Mouse (Mus musculus): Measurements from ENCODE around the gene Zfp423.
A peak's percentile ranks its signal among the peaks of the same experiment; 100 is the strongest.
"Not testable (repeated sequence)": the region's sequence is repeated elsewhere in the genome, so short reads cannot be mapped to it uniquely, and the experiment has no call there.

The Zfp423 gene

DNA sequence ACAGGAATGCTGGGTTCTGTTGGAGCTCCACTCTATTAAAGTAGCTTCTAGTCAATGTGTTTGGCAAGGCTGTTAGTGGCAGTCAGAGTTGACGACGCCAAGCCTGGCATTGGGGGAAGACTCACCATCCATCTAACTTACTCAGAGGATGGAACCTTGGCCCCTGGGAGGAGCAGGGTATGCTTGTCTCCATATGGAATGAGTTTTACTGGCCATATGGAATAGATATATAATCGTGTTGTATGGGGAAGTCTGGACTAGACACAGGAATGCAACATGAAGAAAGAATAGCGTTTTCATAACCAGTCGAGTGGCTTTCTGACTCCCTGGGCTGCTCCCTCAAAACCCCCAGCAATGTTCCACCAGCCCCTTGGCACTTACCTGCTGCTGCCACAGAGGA is 55.3 kb downstream of the Zfp423 start:
- DNase-seq (ENCODE audit: low spot score in 2 of 2): no peak

DNA sequence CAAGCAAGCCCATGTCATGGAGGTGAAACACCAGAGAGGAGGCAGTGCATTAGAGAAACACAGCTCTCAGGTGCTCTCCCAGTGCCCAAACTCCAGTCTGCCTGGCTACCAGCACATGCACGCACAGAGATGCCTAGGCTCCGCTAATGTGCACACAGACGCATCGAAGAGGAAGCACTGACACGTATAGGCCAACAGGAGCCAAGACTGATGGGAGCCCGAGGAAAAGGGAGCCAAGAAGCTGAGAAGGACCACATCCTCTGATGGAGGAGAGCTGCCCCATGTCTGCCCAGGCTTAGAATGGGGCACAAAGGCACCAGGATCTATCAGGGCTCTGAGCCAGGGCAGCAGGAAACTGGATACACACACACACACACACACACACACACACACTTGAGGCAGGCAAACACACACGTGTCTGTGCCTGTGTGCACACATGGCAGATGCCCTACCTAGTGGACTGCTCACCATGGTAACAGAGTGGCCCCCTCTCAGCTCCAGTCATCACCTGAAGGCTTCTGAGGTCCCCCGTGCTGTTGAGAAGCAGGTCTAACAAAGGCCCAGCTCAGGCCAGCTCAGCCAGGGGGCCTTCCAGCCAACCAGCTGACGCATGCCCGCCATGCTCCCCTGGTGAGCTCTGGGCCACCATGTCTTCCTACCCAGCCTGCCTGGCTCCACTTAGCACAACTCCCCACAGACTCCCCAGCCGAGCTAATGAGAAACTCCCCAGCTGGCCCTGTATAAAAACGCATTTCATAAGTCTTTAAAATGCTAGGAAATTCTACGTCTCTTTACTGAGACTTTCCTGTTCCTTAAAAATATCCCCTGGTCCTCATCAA is 64.0 kb downstream of the Zfp423 start:
- DNase-seq (ENCODE audit: low spot score in 2 of 2): no peak

DNA sequence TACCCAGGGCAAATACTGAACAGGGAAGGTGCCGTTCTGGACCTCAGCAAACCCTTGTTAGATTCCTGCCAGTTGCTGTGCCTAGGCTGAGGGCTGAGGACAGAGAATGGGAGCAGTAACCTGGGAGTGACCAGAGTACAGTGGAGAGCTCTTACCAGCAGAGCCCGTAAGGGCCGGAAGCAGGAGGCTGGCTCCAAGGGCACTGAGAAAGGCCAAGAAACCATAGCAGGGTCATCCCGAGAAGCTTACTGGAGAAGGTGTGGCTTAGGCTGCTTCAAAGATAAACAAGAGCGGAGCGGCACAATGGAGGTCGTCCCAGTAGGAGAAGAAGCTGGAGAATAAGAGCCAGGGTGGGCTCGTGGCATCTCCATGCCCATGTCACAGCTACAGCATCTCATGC is 65.1 kb downstream of the Zfp423 start:
- DNase-seq (ENCODE audit: low spot score in 2 of 2): no peak

DNA sequence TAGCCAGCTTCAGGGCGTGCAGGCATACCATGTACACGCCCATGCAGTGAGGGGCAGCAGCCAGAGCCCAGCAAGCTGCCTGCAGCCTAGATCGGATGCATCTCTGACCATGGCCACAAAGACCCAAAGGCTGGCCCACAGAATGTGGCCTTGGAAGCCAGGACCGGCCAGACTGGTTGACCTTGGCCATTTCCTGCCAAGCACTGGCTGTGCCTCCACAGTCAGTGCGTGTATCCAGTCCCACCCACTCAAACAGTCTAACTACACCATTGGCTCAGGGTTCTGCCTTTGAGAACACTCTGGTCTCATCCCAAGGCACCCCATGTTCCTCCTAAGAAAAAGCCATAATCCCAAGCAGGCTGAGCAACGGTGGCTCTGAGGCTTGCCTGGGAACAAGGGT is 65.8 kb downstream of the Zfp423 start:
- no peak for DNase-seq (ENCODE audit: low spot score in 2 of 2)

DNA sequence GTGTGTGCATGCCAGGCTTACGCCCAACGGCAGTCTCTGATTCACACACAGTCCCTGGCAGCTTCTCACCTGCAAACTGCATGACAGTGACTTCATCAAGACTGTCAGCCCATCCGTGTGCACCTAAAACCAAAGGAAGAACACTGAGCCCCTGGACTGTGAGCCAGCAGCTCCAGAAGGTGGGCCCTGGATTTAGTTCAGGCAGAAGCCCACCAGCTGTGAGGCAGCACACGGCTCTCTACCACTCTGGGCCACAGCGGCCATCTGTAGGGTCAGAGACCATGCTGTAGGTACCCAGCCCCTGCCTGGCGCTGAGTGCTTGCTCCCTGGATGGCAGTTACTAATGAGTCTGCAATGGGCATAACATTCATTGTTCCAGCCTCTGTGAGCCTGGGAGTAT is 66.5 kb downstream of the Zfp423 start:
- no peak for DNase-seq (ENCODE audit: low spot score in 2 of 2)

DNA sequence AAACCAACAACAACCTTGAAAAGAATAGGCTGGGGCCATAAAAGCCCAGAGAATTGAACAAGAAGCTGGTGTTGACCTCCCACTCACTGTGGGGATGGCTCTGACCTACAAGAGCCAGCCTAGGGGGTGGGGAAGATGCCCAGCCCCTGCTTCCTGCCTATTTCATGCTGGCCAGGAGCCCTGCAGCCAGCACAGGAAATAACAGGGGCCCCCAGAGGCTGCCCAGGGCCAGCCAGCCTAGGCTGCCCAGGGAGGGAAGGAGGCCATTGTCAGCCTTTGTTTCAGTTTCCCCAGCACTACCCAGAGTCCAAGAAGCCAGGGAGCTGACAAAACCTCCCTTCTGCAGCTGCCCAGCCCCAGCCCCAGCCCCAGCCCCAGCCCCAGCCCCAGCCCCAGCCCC is 67.5 kb downstream of the Zfp423 start:
- no peak for DNase-seq (ENCODE audit: low spot score in 2 of 2)

DNA sequence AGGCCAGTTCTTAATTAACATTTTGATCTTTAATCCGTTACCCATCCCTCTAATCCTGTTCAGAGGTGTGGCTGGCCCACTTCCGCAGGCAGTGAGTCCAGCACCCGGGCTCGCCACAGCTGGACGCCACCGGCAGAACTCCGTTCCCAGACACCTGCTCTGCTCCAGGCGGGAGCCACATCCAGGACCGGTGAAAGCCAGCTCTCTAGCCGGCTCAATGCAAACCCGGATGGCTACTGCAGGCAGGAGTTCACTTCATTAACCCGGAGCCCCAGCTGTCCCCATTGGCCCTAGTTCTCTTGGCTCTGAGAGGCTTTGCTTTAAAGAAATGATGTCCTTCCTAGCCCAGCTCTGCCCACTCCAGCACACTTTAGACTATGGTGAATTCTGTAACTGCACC is 71.4 kb downstream of the Zfp423 start:
- DNase-seq (ENCODE audit: low spot score in 2 of 2): no peak

DNA sequence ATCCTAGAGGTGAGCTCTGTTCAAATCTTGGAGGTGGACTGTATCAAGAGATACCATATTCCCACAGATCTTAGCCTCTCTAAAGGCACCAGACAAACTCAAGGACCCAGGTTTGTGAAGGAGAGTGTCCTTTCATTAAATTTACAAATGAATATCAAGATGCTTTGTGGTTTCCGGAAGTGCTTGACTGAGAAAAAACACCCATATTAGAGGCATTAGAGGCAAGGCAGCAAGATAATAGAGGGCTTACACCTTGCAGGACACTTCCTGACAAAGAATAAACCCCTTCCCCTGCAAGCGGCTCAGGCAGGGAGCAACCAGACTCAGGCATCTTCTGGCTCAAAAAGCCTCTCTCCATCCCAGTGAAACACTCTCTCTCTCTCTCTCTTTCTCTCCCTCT is 78.3 kb downstream of the Zfp423 start:
- no peak for DNase-seq (ENCODE audit: low spot score in 2 of 2)

DNA sequence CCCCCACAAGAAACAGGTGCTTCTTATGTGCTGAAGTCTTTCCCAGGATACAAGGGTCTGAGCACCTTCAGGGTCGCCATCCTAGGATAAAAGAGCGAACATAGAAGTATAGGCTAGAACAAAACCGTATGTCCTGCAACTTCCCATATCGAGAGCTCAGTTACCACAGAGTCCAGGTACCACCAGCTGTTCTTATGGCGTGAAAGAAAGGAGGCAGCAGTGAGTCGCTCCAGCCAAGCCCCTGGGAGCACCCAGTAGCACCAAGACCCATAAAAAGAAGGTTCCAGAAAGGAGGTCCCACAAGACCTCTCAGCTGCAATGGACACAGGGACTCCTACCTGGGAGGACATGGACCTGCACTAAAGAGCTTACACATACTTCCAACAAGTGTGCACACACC is 83.5 kb downstream of the Zfp423 start:
- DNase-seq (ENCODE audit: low spot score in 2 of 2): no peak

DNA sequence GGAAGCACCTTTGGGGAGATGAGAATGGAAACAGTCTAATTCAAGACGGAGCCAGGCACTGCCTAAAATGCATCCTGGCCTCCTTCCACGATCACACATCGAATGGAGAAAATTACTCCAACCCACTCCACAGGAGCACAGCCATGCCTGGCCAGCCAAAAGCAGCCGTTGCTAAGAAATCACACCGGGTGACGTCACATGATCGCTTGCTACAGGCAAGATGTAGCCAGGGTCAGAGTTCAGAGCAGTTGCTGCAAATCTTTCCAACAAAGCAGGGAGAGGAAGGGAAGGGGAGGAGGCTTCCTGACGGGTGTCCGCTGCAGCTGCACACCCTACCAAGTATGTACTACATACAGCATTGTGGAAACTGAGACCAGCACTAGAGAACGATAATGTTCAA is 83.9 kb downstream of the Zfp423 start:
- DNase-seq (ENCODE audit: low spot score in 2 of 2): peak; percentile 57 to 64

DNA sequence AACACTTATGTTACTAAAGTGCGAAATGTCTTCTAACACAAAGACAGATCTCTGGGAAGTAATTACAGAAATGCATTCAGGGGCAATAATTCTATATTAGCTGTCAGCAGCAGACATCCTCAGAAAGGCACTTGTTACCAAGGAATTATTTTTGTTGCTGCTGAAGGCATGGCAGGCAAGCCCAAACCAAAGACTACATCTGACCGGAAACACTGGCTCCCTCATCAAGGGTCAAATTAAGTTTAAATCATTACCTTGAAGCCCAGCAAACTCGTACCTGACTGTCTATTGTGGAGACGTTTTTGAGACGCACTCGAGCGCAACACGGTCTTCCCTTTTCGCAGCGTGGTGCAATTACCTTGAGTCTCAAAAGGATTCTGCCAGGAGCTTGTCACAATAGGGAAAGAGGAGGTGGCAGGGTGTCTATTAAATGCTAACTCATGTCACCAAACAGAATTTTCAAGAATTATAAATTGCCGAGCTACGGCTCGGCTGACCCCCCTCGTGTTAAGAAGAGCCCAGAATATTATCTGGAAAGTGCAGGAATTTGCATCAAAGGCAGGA is 86.3 kb downstream of the Zfp423 start:
- no peak for DNase-seq (ENCODE audit: low spot score in 2 of 2)

DNA sequence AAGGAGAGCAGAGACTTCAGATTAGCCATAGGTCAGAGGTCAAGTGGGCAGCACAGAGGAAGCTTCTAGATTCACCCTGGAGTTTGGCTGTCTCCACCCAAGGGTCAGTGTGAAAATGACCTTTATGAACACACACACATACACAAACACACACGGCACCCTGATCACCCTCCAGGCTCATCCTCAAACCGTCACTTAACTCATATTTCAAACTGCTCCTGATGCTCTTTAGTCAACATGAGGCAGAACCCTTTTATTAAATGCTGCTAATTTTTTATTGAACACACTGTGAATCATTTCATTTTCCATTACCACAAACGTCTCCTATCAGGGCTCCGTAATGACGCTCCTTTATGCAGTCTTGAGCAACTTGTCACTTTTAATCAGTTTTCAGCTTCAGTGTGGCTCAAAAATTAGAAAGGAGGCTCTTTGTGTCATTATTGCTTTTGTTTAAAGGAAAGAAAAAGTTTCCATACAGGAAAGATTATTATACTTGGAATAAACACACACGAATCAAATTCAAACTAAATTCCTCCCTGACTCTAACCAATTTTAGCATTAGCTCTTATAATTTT is 87.0 kb downstream of the Zfp423 start:
- no peak for DNase-seq (ENCODE audit: low spot score in 2 of 2)

DNA sequence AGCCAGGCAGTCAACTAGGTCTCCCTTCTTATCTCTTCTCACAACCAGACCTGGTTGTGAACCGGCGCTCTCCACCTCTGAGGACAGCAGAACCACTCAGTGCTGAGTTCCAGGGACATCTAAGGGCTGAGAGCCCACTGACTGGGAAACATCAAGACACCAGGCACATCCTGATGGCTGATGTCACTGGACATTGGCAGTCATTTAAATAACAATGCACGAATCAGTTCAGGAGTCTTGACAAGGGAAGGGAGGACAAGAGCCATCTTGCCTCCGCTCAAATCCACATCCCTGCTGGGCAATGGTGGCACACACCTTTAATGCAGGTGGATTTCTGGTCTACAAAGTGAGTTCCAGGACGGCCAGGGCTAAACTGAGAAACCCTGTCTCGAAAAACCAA is 92.8 kb downstream of the Zfp423 start:
- DNase-seq (ENCODE audit: low spot score in 2 of 2): no peak

DNA sequence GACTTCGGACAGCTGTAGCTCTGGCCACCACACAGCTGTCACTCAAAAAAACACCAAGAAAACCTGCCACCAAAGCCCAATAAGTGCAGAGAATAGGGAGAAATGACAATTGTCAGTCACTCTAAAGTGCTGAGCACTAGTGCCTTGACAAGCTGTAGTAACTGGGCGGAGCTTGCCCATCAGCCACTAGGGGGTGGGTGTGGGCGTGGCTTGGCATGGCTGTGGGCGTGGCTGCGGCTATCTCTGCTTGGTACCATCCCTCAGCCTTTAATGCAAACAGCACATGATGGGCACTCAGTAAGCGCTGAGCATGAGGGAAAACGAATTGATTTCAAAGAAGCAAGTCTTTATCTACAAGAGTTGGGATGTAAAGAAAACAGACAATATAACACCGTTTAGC is 95.2 kb downstream of the Zfp423 start:
- DNase-seq (ENCODE audit: low spot score in 2 of 2): no peak

DNA sequence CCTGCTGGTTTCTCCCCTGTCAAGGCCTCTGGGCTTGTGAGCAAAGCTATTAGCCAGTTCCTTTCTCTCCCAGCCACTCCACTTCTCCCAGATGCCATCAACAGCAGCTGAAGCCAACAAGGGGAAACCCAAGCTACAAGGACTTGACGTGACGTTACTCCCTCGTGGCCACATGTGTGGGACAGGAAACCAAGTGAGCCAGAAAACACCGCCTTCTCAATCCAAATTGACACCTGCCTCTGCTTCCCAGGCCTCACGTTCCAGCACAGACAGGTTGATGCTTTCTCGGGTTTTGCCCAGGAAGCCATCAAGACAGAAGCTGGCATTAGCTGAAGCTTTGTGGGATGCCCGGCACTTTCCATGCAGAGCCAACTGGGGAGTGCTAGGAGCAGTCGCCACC is 96.3 kb downstream of the Zfp423 start:
- no peak for DNase-seq (ENCODE audit: low spot score in 2 of 2)

DNA sequence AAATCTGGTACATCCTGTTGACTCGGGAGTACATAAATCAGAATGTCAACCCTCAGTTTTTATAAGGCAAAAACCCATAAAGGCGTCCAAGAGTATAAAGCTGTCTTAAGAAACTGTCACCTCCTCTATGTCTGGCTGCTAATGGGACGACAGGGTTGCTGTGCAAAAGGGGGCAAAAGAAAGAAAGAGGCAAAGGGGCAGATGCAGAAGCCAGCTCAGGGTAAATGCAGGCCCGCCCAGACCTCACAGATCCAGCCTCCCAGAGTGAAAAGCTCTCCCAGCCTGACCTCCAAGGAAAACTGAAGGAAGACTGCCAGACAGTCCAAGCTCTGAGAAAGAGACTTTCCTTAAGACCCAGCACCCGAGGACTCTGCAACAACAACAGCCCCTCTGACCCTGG is 97.7 kb downstream of the Zfp423 start:
- DNase-seq (ENCODE audit: low spot score in 2 of 2): no peak

DNA sequence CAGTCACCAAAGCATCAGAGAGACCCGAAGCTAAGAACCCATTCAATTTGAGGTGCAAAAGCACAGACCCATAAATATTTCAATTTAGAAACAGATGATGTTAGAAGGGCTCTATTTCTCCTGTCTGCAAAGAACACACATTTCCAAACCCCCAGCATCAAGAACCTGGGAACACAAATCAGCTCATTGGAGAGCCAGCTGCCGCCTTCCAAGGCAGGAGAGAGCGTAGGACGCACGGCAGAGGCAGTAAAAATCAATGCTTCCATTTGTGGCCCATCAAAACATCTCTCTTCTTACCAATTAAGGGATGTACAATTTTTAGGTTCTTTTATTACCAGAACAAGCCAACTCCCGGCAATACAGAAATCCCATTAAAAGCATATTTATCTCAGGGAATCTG is 98.5 kb downstream of the Zfp423 start:
- peak; percentile 14 to 23 for DNase-seq (ENCODE audit: low spot score in 2 of 2)

DNA sequence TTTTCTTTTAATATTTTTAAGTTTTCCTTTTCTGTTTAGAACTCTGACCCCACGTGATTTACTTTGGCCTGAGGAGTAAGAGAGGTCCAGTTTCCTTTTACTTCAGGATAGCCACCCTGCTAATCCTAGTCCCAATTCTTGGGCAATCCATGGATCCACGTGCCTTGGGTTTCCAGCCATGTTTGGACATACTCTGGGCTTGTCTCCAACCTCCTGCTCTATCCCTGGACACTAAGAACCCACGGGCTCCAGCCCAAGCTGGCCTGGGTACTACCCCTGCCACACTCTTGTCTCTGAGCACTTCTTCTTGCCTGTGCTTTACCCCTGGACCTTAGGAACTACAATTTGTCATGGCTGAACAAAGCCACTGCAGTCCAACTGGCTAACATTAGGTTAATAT is 107.5 kb downstream of the Zfp423 start:
- DNase-seq (ENCODE audit: low spot score in 2 of 2): no peak

DNA sequence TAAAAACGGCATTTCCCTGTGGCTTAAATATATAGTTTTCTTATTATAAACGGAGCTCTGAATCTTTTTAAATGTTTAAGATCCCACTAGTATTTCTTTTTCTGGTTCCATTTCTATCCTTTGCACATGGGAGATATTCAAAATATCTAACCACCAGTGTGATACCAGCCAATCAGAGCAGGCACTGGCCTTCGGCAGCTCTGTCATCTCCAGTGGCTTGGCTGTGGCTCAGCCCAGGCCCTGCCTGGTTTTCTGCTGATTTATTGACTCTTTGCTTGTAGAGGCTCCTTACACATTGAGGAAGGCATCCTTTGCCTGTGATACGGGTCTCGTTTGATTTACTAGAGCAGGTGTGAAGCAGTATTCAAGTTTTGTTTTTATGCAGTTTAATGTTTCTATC is 108.0 kb downstream of the Zfp423 start:
- no peak for DNase-seq (ENCODE audit: low spot score in 2 of 2)

DNA sequence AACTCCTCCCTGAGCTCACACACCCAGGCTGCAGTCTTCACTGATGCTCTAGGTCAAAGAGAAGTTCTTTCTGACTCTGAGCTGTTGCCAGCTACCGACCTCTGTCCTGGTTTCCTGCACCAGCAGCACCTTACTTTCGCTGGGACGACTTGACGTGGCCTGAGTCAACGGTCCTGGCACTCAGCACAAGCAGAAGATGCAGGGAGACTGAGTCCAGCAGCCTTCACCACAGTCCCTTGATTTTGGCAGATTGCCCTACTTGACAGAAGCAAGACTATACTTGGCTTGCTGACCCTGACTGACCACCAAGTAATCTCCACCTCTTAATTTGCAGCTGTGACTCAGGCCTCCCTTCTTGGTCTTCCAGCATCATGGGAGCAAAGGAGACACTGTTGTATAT is 110.6 kb downstream of the Zfp423 start:
- DNase-seq (ENCODE audit: low spot score in 2 of 2): no peak

DNA sequence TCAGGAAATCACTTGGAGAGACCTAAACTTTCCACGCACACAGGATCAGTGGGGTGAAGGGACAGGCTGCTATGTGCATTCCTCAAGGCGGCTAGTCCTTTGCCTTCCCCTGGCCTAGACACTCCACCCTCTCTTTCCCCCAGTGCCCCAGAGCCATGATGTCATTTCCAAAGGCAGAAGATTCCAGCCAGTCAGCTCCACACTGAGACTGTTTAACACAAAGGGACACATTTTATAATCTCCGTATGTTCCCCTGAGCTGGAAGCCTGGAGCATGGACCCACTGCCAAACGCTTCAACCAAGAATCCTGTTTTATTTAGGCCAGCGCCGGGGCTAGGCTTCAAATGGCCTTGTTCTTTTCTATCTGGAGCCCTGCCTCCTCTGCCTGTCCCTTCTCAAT is 111.6 kb downstream of the Zfp423 start:
- DNase-seq (ENCODE audit: low spot score in 2 of 2): peak in 1 of 2 experiments; percentile 28

DNA sequence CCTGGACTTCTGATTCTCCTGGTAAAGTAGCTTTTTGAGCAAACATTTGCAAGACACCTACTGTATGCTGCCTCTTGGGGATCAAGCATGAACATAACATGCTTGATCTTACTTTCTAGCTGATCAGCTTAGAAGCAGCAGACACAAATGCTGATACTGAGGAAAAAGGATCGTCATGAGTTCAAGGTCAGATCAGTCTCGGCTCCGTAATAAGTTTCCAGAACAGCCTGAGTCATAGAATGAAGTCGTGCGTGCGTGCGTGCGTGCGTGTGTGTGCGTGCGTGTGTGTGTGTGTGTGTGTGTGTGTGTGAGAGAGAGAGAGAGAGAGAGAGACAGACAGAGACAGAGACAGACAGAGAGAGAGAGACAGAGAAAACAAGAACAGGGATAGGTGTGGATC is 117.3 kb downstream of the Zfp423 start:
- not testable (repeated sequence) for DNase-seq (ENCODE audit: low spot score in 2 of 2)

DNA sequence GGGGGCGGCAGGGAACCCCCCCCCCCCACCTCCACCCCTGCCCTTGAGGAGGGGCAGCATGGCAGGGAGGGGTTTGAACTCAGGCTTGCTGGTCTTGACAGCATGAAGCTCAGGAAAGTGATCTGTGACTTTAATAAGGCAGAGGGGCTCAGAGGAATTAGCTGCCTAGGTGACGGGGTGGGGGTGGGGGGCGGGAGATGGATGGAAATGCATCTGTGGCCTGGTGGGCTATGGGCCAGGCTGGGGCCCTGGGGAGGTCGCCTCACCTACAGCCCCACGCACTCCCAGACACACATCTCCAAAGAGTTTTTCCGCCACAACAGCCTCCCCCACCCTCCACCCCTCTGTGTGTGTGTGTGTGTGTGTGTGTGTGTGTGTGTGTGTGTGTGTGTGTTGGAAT is 122.1 kb downstream of the Zfp423 start:
- no peak for DNase-seq (ENCODE audit: low spot score in 2 of 2)

Measured in right cerebral cortex, adult 2 months (tissue).